ENCODE assay signal across 25 mouse cellular contexts in the genomic region with DNA sequence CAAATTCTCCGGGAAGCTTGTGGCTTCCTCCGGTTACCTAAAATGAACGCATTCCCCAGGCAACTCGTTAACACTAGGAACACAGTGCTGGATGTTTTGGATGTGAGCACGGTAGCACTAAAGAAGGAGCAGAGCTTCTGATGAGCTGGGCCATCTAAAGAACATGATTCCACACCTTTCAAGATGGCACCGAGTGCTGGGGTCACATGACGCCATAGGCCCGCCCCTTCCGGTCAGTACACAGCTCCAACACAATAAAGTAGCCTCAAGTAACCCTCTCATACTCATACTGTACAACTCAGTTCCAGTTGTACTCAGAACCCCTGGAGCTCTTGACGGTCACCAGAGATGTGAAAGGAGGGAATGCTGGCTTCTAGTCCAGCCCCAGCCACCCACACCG.
"Had no signal": no experiment of that assay in that cellular context is flagged by ENCODE, and none has a peak within 500 bp of the region (broad histone marks: within the 10 kb centered on the region; RNA-seq: fewer than 3 reads in every experiment).

No protein-coding gene starts in this region.

- H3K27me3 ChIP-seq: heart, embryonic 12.5 days; hindbrain, embryonic 12.5 days; intestine, embryonic 15.5 days; limb, embryonic 13.5 days; limb, embryonic 15.5 days had no signal

- ATAC-seq: hindbrain, embryonic 16.5 days; inflammation-experienced regulatory T-cells, adult 6 months; intestine, postnatal 0 days had no signal

- H3K27ac ChIP-seq: gastrocnemius, adult 2 months; heart, embryonic 10.5 days; hindbrain, embryonic 10.5 days; hindbrain, embryonic 12.5 days; hindbrain, embryonic 14.5 days; intestine, embryonic 15.5 days; layer of hippocampus, adult 2 months; left cerebral cortex, adult 2 months; limb, embryonic 13.5 days; limb, embryonic 15.5 days had no signal

- DNase-seq: gastrocnemius, adult 2 months; gastrocnemius, postnatal 10 days; gastrocnemius, postnatal 25 days; heart, adult 18-20 months; heart, postnatal 10 days; heart, postnatal 4 days; kidney, adult 18-20 months; kidney, adult 8-10 months; kidney, postnatal 10 days; kidney, postnatal 25 days; kidney, postnatal 4 days; left cerebral cortex, postnatal 4 days had no signal

- H3K9me3 ChIP-seq: heart, embryonic 10.5 days; heart, embryonic 12.5 days; hindbrain, embryonic 10.5 days; hindbrain, embryonic 12.5 days; intestine, embryonic 15.5 days; limb, embryonic 13.5 days; limb, embryonic 15.5 days had no signal

- H3K4me1 ChIP-seq: heart, embryonic 10.5 days; hindbrain, embryonic 10.5 days; hindbrain, embryonic 12.5 days; intestine, embryonic 15.5 days; limb, embryonic 13.5 days; limb, embryonic 15.5 days had no signal

- H3K4me3 ChIP-seq: gastrocnemius, adult 2 months; heart, embryonic 10.5 days; heart, embryonic 12.5 days; hindbrain, embryonic 10.5 days; hindbrain, embryonic 12.5 days; intestine, embryonic 15.5 days; layer of hippocampus, adult 2 months; left cerebral cortex, adult 2 months; limb, embryonic 13.5 days; limb, embryonic 15.5 days had no signal

- H3K4me2 ChIP-seq: heart, embryonic 12.5 days; hindbrain, embryonic 12.5 days; hindbrain, embryonic 14.5 days; intestine, embryonic 15.5 days; limb, embryonic 13.5 days; limb, embryonic 15.5 days had no signal

- H3K9ac ChIP-seq: heart, embryonic 12.5 days; hindbrain, embryonic 12.5 days; hindbrain, embryonic 14.5 days; intestine, embryonic 15.5 days; limb, embryonic 13.5 days; limb, embryonic 15.5 days had no signal
